Mouse (Mus musculus): ENCODE measurements around the gene Glt28d2. TPM values are rescaled to one million over a fixed set of nuclear protein-coding genes. Genes with fewer than 3 reads are reported as not detected.

Gene Glt28d2
- total RNA-seq (2014; fragmentation: Nextera tagmentation) (not detected in 2 replicates), total RNA-seq (2017) (not detected in 2 replicates), polyA plus RNA-seq (2012) (not detected in 2 replicates)

DNA sequence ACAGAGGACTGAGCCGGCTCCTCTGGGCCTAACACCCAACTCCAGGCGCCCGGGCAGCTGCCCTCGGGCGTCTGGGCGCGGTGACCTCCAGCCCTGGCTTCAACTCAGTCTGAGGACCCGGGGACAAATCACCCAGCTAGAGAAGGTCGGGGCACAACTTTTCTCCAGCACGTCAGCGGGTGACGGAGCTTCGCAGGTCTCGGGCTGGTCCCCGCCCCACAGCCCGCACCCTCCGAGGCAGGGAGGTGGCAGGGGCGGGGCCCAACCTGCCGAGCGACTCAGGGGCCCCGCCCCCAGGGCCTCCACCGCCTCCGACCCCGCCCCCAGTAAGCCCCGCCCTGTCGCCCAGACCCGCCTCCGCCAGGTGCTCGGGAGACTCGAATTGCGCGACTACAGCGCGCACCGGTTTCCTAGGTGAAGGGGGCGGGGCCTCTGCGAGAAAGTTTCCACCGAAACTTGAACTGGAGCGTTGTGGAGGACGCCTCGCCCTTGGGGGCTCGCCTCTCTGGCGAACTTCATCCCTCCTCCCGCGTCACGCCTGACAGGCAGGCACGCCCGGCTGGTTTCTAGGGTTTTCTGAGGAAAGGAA is at the start of gene Glt28d2, which contains the start of gene Gm37240:
TSS of gene Glt28d2 (minus strand) at position 278 of the 589 bp plus-strand sequence.
TSS of gene Gm37240 (minus strand) at position 280 of the 589 bp plus-strand sequence.
- Histone ChIP-seq H3K4me3 (ENCODE audit: low read depth, low read length) (peak within 1 kb of the TSS; percentile 59; the same call in 1 of the 2 replicates), H3K27me3 (ENCODE audit: insufficient read depth, low read length) (peaks cover 10% of the 10 kb centered on the region), H3K4me1 (ENCODE audit: insufficient read depth, low read depth, low read length) (peaks cover 13% of the 10 kb centered on the region), H3K36me3 (replicated peaks) (no peaks in the 10 kb centered on the region), H3K9me3 (replicated peaks) (no peaks in the 10 kb centered on the region)
- ATAC-seq (ENCODE audit: extremely low read depth, insufficient number of reproducible peaks, low FRiP score, poor library complexity, severe bottlenecking) (no peak), DNase-seq (ENCODE audit: low spot score) (no peak)
- TF ChIP-seq CTCF (IDR thresholded peaks at IDR 0.05; ENCODE audit: low read depth, low read length) (no peak), GATA2 (IDR thresholded peaks at IDR 0.05; ENCODE audit: borderline replicate concordance, low read depth, low read length) (no peak), GATA1 (IDR thresholded peaks at IDR 0.05; ENCODE audit: borderline replicate concordance, low read length) (no peak), POLR2AphosphoS5 (IDR thresholded peaks at IDR 0.05; ENCODE audit: insufficient replicate concordance, low read depth, low read length) (no peak), TAL1 (conservative IDR thresholded peaks at IDR 0.05; ENCODE audit: low read depth, low read length) (no peak)

DNA sequence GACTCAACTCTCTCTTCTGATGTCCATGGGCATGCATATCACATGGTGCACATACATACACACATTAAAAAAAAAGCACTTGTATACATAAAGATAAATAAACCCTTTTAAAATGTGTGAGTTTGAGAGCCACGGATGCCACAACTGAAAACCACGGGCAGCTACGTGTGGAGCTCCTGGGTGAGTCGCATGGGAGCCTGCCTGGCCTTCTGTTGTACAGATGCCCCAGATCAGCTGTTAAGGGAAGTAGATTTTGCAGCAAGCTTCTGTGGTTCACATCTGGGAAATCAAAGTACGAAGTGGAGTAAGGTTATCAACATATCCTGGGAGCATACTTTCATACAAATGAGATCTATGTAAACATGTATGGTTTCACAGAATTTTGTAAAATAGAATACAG is 46.3 kb upstream of the Glt28d2 start:
- Histone ChIP-seq H3K27me3 (ENCODE audit: insufficient read depth, low read length) (peaks cover 4% of the 10 kb centered on the region; the same call in 1 of the 2 replicates), H3K4me1 (ENCODE audit: insufficient read depth, low read depth, low read length) (no peaks in the 10 kb centered on the region), H3K4me3 (ENCODE audit: low read depth, low read length) (no peak overlapping the region), H3K36me3 (replicated peaks) (no peaks in the 10 kb centered on the region), H3K9me3 (replicated peaks) (no peaks in the 10 kb centered on the region)
- ATAC-seq (ENCODE audit: extremely low read depth, insufficient number of reproducible peaks, low FRiP score, poor library complexity, severe bottlenecking) (no peak), DNase-seq (ENCODE audit: low spot score) (no peak)
- no peak for TF ChIP-seq CTCF (IDR thresholded peaks at IDR 0.05; ENCODE audit: low read depth, low read length)
- TF ChIP-seq GATA1 (IDR thresholded peaks at IDR 0.05; ENCODE audit: borderline replicate concordance, low read length): no peak
- TF ChIP-seq POLR2AphosphoS5 (IDR thresholded peaks at IDR 0.05; ENCODE audit: insufficient replicate concordance, low read depth, low read length): no peak
- TF ChIP-seq GATA2 (IDR thresholded peaks at IDR 0.05; ENCODE audit: borderline replicate concordance, low read depth, low read length): no peak
- no peak for TF ChIP-seq TAL1 (conservative IDR thresholded peaks at IDR 0.05; ENCODE audit: low read depth, low read length)

DNA sequence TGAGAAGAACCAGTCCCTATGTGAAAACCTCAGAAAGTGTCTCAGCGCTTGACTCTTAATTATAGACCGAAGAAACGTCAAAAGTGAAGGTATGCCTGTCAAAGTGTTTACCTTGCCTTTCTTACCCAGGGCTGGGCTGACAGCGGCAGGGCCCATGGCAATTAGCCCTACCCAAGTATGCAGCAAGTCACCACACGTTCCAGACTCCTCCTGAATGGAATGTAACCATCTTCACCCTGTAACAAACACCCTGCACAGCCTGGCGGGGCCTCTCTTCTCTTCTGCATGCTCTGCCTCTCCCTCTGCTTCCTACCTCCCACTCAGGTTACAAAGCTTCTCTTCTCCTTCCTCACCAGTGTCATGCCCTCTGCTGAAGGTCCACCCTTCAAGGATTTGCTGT is 44.5 kb upstream of the Glt28d2 start:
- Histone ChIP-seq H3K4me3 (ENCODE audit: low read depth, low read length) (no peak overlapping the region), H3K36me3 (replicated peaks) (no peaks in the 10 kb centered on the region), H3K9me3 (replicated peaks) (no peaks in the 10 kb centered on the region), H3K4me1 (ENCODE audit: insufficient read depth, low read depth, low read length) (no peaks in the 10 kb centered on the region), H3K27me3 (ENCODE audit: insufficient read depth, low read length) (peaks cover 7% of the 10 kb centered on the region; the same call in 1 of the 2 replicates)
- ATAC-seq (ENCODE audit: extremely low read depth, insufficient number of reproducible peaks, low FRiP score, poor library complexity, severe bottlenecking): no peak
- no peak for DNase-seq (ENCODE audit: low spot score)
- no peak for TF ChIP-seq CTCF (IDR thresholded peaks at IDR 0.05; ENCODE audit: low read depth, low read length)
- TF ChIP-seq GATA2 (IDR thresholded peaks at IDR 0.05; ENCODE audit: borderline replicate concordance, low read depth, low read length): no peak
- no peak for TF ChIP-seq POLR2AphosphoS5 (IDR thresholded peaks at IDR 0.05; ENCODE audit: insufficient replicate concordance, low read depth, low read length)
- TF ChIP-seq GATA1 (IDR thresholded peaks at IDR 0.05; ENCODE audit: borderline replicate concordance, low read length): no peak
- no peak for TF ChIP-seq TAL1 (conservative IDR thresholded peaks at IDR 0.05; ENCODE audit: low read depth, low read length)

DNA sequence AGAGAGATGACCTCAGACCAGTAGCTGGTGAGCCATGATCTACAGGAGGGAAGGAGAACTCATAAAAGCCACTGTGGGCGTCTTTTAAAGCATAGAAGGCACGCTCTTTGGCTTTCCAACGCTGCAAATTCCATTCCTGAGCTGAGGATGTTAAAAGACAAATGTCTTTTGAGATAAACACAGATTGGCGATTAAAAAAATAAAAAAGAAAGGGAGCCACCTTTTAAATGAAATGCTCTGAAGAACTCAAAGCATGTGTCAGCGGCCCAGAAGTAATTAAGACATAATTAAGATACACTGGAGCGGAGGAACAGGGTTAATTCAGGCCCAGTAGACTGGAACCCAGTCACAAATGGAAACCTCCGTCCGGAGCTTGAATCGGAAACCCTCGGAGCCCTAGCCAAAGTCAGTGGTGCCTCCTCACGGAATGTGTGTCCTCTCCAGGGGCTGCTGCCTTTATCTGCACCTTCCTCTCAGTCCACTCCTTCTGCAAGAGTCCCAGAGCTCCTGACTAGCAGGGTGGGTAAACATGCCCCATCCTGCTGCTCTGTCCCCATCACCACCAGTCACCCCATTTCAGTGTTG is 43.4 kb upstream of the Glt28d2 start:
- peaks cover 7% of the 10 kb centered on the region; the same call in 1 of the 2 replicates for H3K27me3 ChIP-seq (ENCODE audit: insufficient read depth, low read length)
- H3K36me3 ChIP-seq (replicated peaks): no peaks in the 10 kb centered on the region
- no peak overlapping the region for H3K4me3 ChIP-seq (ENCODE audit: low read depth, low read length)
- H3K9me3 ChIP-seq (replicated peaks): no peaks in the 10 kb centered on the region
- no peak for DNase-seq (ENCODE audit: low spot score)
- no peak for TF ChIP-seq POLR2AphosphoS5 (IDR thresholded peaks at IDR 0.05; ENCODE audit: insufficient replicate concordance, low read depth, low read length)
- TF ChIP-seq CTCF (IDR thresholded peaks at IDR 0.05; ENCODE audit: low read depth, low read length): no peak
- no peak for TF ChIP-seq TAL1 (conservative IDR thresholded peaks at IDR 0.05; ENCODE audit: low read depth, low read length)
- TF ChIP-seq GATA1 (IDR thresholded peaks at IDR 0.05; ENCODE audit: borderline replicate concordance, low read length): no peak
- no peak for TF ChIP-seq GATA2 (IDR thresholded peaks at IDR 0.05; ENCODE audit: borderline replicate concordance, low read depth, low read length)
- no peaks in the 10 kb centered on the region for H3K4me1 ChIP-seq (ENCODE audit: insufficient read depth, low read depth, low read length)
- no peak for ATAC-seq (ENCODE audit: extremely low read depth, insufficient number of reproducible peaks, low FRiP score, poor library complexity, severe bottlenecking)

DNA sequence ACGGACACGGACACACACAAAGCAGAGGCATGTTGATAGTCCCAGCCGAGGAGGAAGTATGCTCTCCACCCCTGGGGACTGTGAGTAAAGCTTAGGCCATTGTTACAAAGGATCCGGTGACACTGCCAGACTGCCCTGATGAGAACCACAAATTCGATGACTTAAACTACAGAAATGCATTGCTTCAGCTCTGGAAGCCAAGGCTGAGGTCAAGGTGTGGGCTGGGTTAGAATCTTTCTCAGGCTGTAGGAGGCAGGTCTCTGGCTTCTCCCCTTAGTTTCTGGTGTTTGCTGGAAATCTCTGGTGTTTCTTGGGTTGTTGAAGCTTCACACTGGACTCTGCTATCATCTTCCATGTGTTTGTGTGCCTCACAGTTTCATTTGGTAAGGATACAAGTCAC is 42.4 kb upstream of the Glt28d2 start:
- DNase-seq (ENCODE audit: low spot score): no peak
- no peak for ATAC-seq (ENCODE audit: extremely low read depth, insufficient number of reproducible peaks, low FRiP score, poor library complexity, severe bottlenecking)
- no peak for TF ChIP-seq GATA1 (IDR thresholded peaks at IDR 0.05; ENCODE audit: borderline replicate concordance, low read length)
- TF ChIP-seq POLR2AphosphoS5 (IDR thresholded peaks at IDR 0.05; ENCODE audit: insufficient replicate concordance, low read depth, low read length): no peak
- no peak for TF ChIP-seq CTCF (IDR thresholded peaks at IDR 0.05; ENCODE audit: low read depth, low read length)
- TF ChIP-seq TAL1 (conservative IDR thresholded peaks at IDR 0.05; ENCODE audit: low read depth, low read length): no peak
- no peak for TF ChIP-seq GATA2 (IDR thresholded peaks at IDR 0.05; ENCODE audit: borderline replicate concordance, low read depth, low read length)
- peaks cover 7% of the 10 kb centered on the region; the same call in 1 of the 2 replicates for H3K27me3 ChIP-seq (ENCODE audit: insufficient read depth, low read length)
- no peaks in the 10 kb centered on the region for H3K36me3 ChIP-seq (replicated peaks)
- no peaks in the 10 kb centered on the region for H3K9me3 ChIP-seq (replicated peaks)
- H3K4me1 ChIP-seq (ENCODE audit: insufficient read depth, low read depth, low read length): no peaks in the 10 kb centered on the region
- no peak overlapping the region for H3K4me3 ChIP-seq (ENCODE audit: low read depth, low read length)

DNA sequence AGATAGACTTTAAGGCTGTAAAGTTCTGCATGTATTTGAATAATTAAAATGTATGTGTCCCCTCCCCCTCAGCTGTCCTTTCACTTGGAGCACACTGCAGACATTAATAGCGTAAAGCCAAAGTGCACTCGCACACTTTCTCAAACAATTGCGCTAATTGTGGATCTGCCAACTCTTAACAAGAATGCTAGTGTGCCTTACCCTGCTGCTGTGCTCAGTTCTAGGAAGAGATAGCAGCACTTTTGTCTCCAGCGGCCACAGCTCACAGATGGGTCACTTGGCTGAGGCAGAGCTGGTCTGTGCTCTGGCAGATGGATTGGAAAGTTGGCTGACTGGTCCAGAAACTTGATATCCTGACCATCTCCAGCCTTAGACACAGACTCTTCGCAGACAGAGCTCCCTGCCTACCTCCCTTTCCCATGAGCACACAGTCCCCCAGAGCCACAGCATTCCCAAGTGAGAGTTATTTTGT is 40.9 kb upstream of the Glt28d2 start:
- DNase-seq (ENCODE audit: low spot score) (no peak), ATAC-seq (ENCODE audit: extremely low read depth, insufficient number of reproducible peaks, low FRiP score, poor library complexity, severe bottlenecking) (no peak)
- TF ChIP-seq POLR2AphosphoS5 (IDR thresholded peaks at IDR 0.05; ENCODE audit: insufficient replicate concordance, low read depth, low read length) (no peak), GATA2 (IDR thresholded peaks at IDR 0.05; ENCODE audit: borderline replicate concordance, low read depth, low read length) (no peak), TAL1 (conservative IDR thresholded peaks at IDR 0.05; ENCODE audit: low read depth, low read length) (no peak), GATA1 (IDR thresholded peaks at IDR 0.05; ENCODE audit: borderline replicate concordance, low read length) (no peak), CTCF (IDR thresholded peaks at IDR 0.05; ENCODE audit: low read depth, low read length) (no peak)
- H3K4me3 ChIP-seq (ENCODE audit: low read depth, low read length): no peak overlapping the region
- no peaks in the 10 kb centered on the region for H3K36me3 ChIP-seq (replicated peaks)
- peaks cover 7% of the 10 kb centered on the region; the same call in 1 of the 2 replicates for H3K27me3 ChIP-seq (ENCODE audit: insufficient read depth, low read length)
- no peaks in the 10 kb centered on the region for H3K4me1 ChIP-seq (ENCODE audit: insufficient read depth, low read depth, low read length)
- no peaks in the 10 kb centered on the region for H3K9me3 ChIP-seq (replicated peaks)
